Mouse (Mus musculus) bone marrow macrophage, adult 2 months (primary cell): ENCODE data around the gene Pdss1.

Experiments
- CTCF ChIP-seq: IDR thresholded peaks from 2 replicates; pipeline ENCODE4 v1.5.1; 2012; ENCODE audit warnings: low read depth, mild to moderate bottlenecking, low read length, moderate library complexity
- POLR2A ChIP-seq: IDR thresholded peaks from 2 replicates; pipeline ENCODE4 v1.6.1; 2012; ENCODE audit warnings: mild to moderate bottlenecking, low read depth, low read length, borderline replicate concordance

- TF ChIP-seq CTCF: no peak
- no peak for TF ChIP-seq POLR2A
Measured at GRCm38 (mm10) chr2:22851900-22852299, 43.4 kb upstream of the Pdss1 start.
